16 mouse cellular contexts compared by ENCODE assay signal in the genomic region with DNA sequence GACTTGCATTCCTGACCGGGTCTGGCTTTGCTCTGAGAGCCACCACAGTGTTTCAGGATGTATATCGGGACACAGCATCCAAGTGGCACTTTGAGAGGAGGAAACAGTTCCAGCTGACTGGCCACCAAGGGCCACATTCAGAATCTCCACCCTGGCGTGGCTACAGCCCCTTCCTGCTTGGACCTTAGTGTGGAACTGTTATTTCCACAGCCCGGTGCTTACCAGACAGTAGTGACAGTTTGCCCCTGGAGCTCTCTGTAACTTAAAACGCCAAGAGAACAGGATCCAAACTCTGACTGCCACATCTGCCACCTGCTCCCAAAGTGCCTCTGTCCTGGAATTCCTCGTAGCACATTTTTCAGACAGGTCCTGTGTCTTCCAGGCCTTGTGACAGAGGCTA. TPM values are rescaled to one million over a fixed set of nuclear protein-coding genes. Genes with fewer than 3 reads are reported as not detected.
DNase-seq lines count a peak whose midpoint lies in the region; ATAC-seq and TF ChIP-seq lines count a peak whose summit lies in the region.
"Had no signal": no experiment of that assay in that cellular context is flagged by ENCODE, and none has a peak within 500 bp of the region (broad histone marks: within the 10 kb centered on the region; RNA-seq: fewer than 3 reads in every experiment).

No protein-coding gene starts in this region.

- no peaks in the 10 kb centered on the region for H3K27me3 ChIP-seq in heart, adult 2 months (ENCODE audit: control insufficient read depth, insufficient read depth, low read length)
- H3K27me3 ChIP-seq in intestine, embryonic 16.5 days (replicated peaks; ENCODE audit: control insufficient read depth, insufficient read depth, low read length) = no peaks in the 10 kb centered on the region
- H3K27me3 ChIP-seq in intestine, postnatal 0 days (replicated peaks; ENCODE audit: control insufficient read depth, insufficient read depth, low read length) = no peaks in the 10 kb centered on the region
- H3K27me3 ChIP-seq in liver, adult 2 months (ENCODE audit: control insufficient read depth, insufficient read depth, low read length) = no peaks in the 10 kb centered on the region
- no peaks in the 10 kb centered on the region for H3K27me3 ChIP-seq in liver, postnatal 0 days (ENCODE audit: insufficient read depth, low read length)
- H3K27me3 ChIP-seq in stomach, embryonic 16.5 days (ENCODE audit: control insufficient read depth, insufficient read depth, low read length) = no peaks in the 10 kb centered on the region
- H3K27me3 ChIP-seq: liver, embryonic 13.5 days had no signal

- no peaks in the 10 kb centered on the region for H3K79me2 ChIP-seq in heart, adult 2 months (replicated peaks; ENCODE audit: control insufficient read depth, insufficient read depth, low read length)
- H3K79me2 ChIP-seq in liver, adult 2 months (ENCODE audit: control insufficient read depth, insufficient read depth, low read length) = no peaks in the 10 kb centered on the region

- H3K36me3 ChIP-seq in heart, adult 2 months (ENCODE audit: control insufficient read depth, insufficient read depth, low read length) = peaks cover 9% of the 10 kb centered on the region
- H3K36me3 ChIP-seq in intestine, embryonic 16.5 days (ENCODE audit: control insufficient read depth, insufficient read depth, low read length) = no peaks in the 10 kb centered on the region
- H3K36me3 ChIP-seq in intestine, postnatal 0 days (ENCODE audit: control insufficient read depth, insufficient read depth) = 0 out of 2 replicates have a peak, but pooled peaks cover 4% of the 10 kb centered on the region
- no peaks in the 10 kb centered on the region for H3K36me3 ChIP-seq in liver, adult 2 months (ENCODE audit: control insufficient read depth, insufficient read depth, low read length)
- no peaks in the 10 kb centered on the region for H3K36me3 ChIP-seq in liver, postnatal 0 days (replicated peaks; ENCODE audit: insufficient read depth, low read length)
- no peaks in the 10 kb centered on the region for H3K36me3 ChIP-seq in stomach, embryonic 16.5 days (ENCODE audit: control insufficient read depth, insufficient read depth, low read length)
- H3K36me3 ChIP-seq: liver, embryonic 13.5 days had no signal

- H3K4me2 ChIP-seq in intestine, embryonic 16.5 days (ENCODE audit: low read depth, low read length) = no peak overlapping the region
- no peak overlapping the region for H3K4me2 ChIP-seq in intestine, postnatal 0 days (replicated peaks; ENCODE audit: low read depth)
- no peak overlapping the region for H3K4me2 ChIP-seq in liver, postnatal 0 days (ENCODE audit: low read depth, low read length)
- H3K4me2 ChIP-seq in stomach, embryonic 16.5 days (ENCODE audit: low read depth, low read length) = no peak overlapping the region
- H3K4me2 ChIP-seq: liver, embryonic 13.5 days had no signal

- TF ChIP-seq CTCF in heart, adult 2 months (IDR thresholded peaks at IDR 0.05) = no peak
- TF ChIP-seq CTCF in intestine, postnatal 0 days (IDR thresholded peaks at IDR 0.05; ENCODE audit: low read depth) = no peak
- no peak for TF ChIP-seq CTCF in liver, adult 2 months (IDR thresholded peaks at IDR 0.05; ENCODE audit: low read depth, low read length)
- TF ChIP-seq CTCF in liver, postnatal 0 days (IDR thresholded peaks at IDR 0.05; ENCODE audit: low read depth) = no peak

- DNase-seq in heart, adult 2 months = peak in 1 of 2 experiments; percentile 23
- no peak for DNase-seq in heart, postnatal 25 days (ENCODE audit: low spot score)
- no peak for DNase-seq in liver, adult 2 months (ENCODE audit: extremely low read depth, low read depth, low spot score)
- DNase-seq in liver, postnatal 0 days = no peak
- no peak for DNase-seq in c-Kit-positive CD71-positive TER-119-positive erythroid progenitor cells, embryonic 14.5 days (ENCODE audit: low spot score)
- DNase-seq: adrenal gland, adult 8-10 months; cerebellum, adult 18-20 months; cerebellum, postnatal 36 days; gastrocnemius, postnatal 10 days; liver, embryonic 13.5 days; midbrain, embryonic 14.5 days; thymus, postnatal 4 days had no signal

- H3K27ac ChIP-seq in heart, adult 2 months = peak overlapping the region; percentile 64
- 0 out of 2 replicates have a peak overlapping the region, but pooled peaks have one; percentile 2 for H3K27ac ChIP-seq in intestine, embryonic 16.5 days (ENCODE audit: low read length)
- H3K27ac ChIP-seq in intestine, postnatal 0 days (ENCODE audit: low read depth, low read length) = no peak overlapping the region
- peak overlapping the region; percentile 47 for H3K27ac ChIP-seq in liver, adult 2 months (replicated peaks; ENCODE audit: insufficient read depth, low read depth, low read length)
- no peak overlapping the region for H3K27ac ChIP-seq in liver, postnatal 0 days (ENCODE audit: low read depth)
- H3K27ac ChIP-seq in stomach, embryonic 16.5 days (ENCODE audit: low read length) = peak overlapping the region; percentile 60; the same call in 1 of the 2 replicates
- H3K27ac ChIP-seq: liver, embryonic 13.5 days had no signal

- TF ChIP-seq EP300 in heart, adult 2 months (IDR thresholded peaks at IDR 0.05; ENCODE audit: insufficient read depth, low read depth, low read length) = no peak
- no peak for TF ChIP-seq EP300 in liver, postnatal 0 days (IDR thresholded peaks at IDR 0.05; ENCODE audit: low read depth)

- ATAC-seq in intestine, embryonic 16.5 days = no peak
- ATAC-seq in intestine, postnatal 0 days = no peak
- no peak for ATAC-seq in liver, postnatal 0 days
- no peak for ATAC-seq in stomach, embryonic 16.5 days (ENCODE audit: insufficient read depth, low FRiP score)
- ATAC-seq: forebrain, embryonic 16.5 days had no signal

- no peak overlapping the region for H3K9ac ChIP-seq in heart, adult 2 months (ENCODE audit: low read depth, low read length)
- no peak overlapping the region for H3K9ac ChIP-seq in intestine, embryonic 16.5 days (ENCODE audit: low read depth, low read length)
- H3K9ac ChIP-seq in intestine, postnatal 0 days (ENCODE audit: low read depth, low read length) = no peak overlapping the region
- no peak overlapping the region for H3K9ac ChIP-seq in liver, adult 2 months (ENCODE audit: low read depth, low read length)
- no peak overlapping the region for H3K9ac ChIP-seq in liver, postnatal 0 days (replicated peaks)
- no peak overlapping the region for H3K9ac ChIP-seq in stomach, embryonic 16.5 days (ENCODE audit: low read length)
- H3K9ac ChIP-seq: liver, embryonic 13.5 days had no signal

- WGBS in heart, adult 2 months = 49% methylated on average over 6 of the region's 6 CpGs
- 58% methylated on average over 6 of the region's 6 CpGs for WGBS in intestine, embryonic 16.5 days
- 68% methylated on average over 6 of the region's 6 CpGs for WGBS in intestine, postnatal 0 days
- 73% methylated on average over 6 of the region's 6 CpGs for WGBS in liver, adult 2 months
- 54% methylated on average over 6 of the region's 6 CpGs for WGBS in liver, postnatal 0 days (ENCODE audit: insufficient replicate concordance)
- 72% methylated on average over 6 of the region's 6 CpGs for WGBS in stomach, embryonic 16.5 days

- peaks cover 30% of the 10 kb centered on the region for H3K4me1 ChIP-seq in heart, adult 2 months (ENCODE audit: control insufficient read depth, insufficient read depth, low read length)
- peaks cover 16% of the 10 kb centered on the region; the same call in 1 of the 2 replicates for H3K4me1 ChIP-seq in intestine, embryonic 16.5 days (ENCODE audit: control insufficient read depth, insufficient read depth, low read length)
- no peaks in the 10 kb centered on the region for H3K4me1 ChIP-seq in intestine, postnatal 0 days (replicated peaks; ENCODE audit: control insufficient read depth, insufficient read depth, low read length)
- H3K4me1 ChIP-seq in liver, adult 2 months (ENCODE audit: control insufficient read depth, insufficient read depth, low read length) = peaks cover 33% of the 10 kb centered on the region
- peaks cover 16% of the 10 kb centered on the region for H3K4me1 ChIP-seq in liver, postnatal 0 days (ENCODE audit: insufficient read depth)
- H3K4me1 ChIP-seq in stomach, embryonic 16.5 days (ENCODE audit: control insufficient read depth, insufficient read depth, low read length) = peaks cover 15% of the 10 kb centered on the region
- H3K4me1 ChIP-seq: liver, embryonic 13.5 days had no signal

- H3K9me3 ChIP-seq in intestine, embryonic 16.5 days (ENCODE audit: control insufficient read depth, low read length) = no peaks in the 10 kb centered on the region
- H3K9me3 ChIP-seq in intestine, postnatal 0 days (ENCODE audit: control insufficient read depth) = no peaks in the 10 kb centered on the region
- H3K9me3 ChIP-seq in liver, postnatal 0 days (ENCODE audit: low read length) = no peaks in the 10 kb centered on the region
- no peaks in the 10 kb centered on the region for H3K9me3 ChIP-seq in stomach, embryonic 16.5 days (replicated peaks; ENCODE audit: control insufficient read depth, low read length)
- H3K9me3 ChIP-seq: liver, embryonic 13.5 days had no signal

- intact Hi-C loops in heart, adult 2 months (cut with DNase I) = no loop called here
- intact Hi-C loops in heart, postnatal 25 days (cut with DNase I) = loop anchor here (2.0 kb wide), 1 partner anchor 22 kb away; no protein-coding TSS in a partner anchor

- no peak for TF ChIP-seq POLR2A in heart, adult 2 months (IDR thresholded peaks at IDR 0.05; ENCODE audit: insufficient read depth, low read depth, low read length)
- TF ChIP-seq POLR2A in liver, adult 2 months (IDR thresholded peaks at IDR 0.05; ENCODE audit: extremely low read depth, insufficient read depth, low read length) = no peak

- no peak overlapping the region for H3K4me3 ChIP-seq in heart, adult 2 months
- no peak overlapping the region for H3K4me3 ChIP-seq in intestine, embryonic 16.5 days (ENCODE audit: low read length)
- no peak overlapping the region for H3K4me3 ChIP-seq in intestine, postnatal 0 days (ENCODE audit: low read depth, low read length)
- no peak overlapping the region for H3K4me3 ChIP-seq in liver, adult 2 months (ENCODE audit: insufficient read depth, low read depth, low read length)
- H3K4me3 ChIP-seq in liver, postnatal 0 days (ENCODE audit: low read depth, low read length) = no peak overlapping the region
- H3K4me3 ChIP-seq in stomach, embryonic 16.5 days (replicated peaks; ENCODE audit: low read length) = no peak overlapping the region
- H3K4me3 ChIP-seq: liver, embryonic 13.5 days had no signal

RNA-seq across cellular contexts. Expression of a gene that starts 25.3 kb away (rescaled TPM):
- 10 to 100 TPM; 20.7 to 29.6 TPM for total RNA-seq in heart, adult 2 months (2021)
- polyA plus RNA-seq in heart, adult 2 months (2012; rRNA removed) = 15.6 and 24.2 TPM in 2 replicates
- total RNA-seq in heart, postnatal 25 days (2021) = 10 to 100 TPM; 27.6 to 33.6 TPM
- polyA plus RNA-seq in intestine, embryonic 16.5 days (2015; fragmentation: Nextera tagmentation; extraction: Ambion mirVana) = 23.0 and 23.7 TPM in 2 replicates
- polyA plus RNA-seq in intestine, postnatal 0 days (2015; fragmentation: Nextera tagmentation; extraction: Ambion mirVana) = 11.7 and 12.7 TPM in 2 replicates
- 8.3 and 11.4 TPM in 2 replicates for total RNA-seq in liver, adult 2 months (2014; rRNA removed)
- polyA plus RNA-seq in liver, adult 2 months (2012; rRNA removed) = 3.2 and 3.3 TPM in 2 replicates
- 0.86 and 0.96 TPM in 2 replicates for polyA plus RNA-seq in liver, postnatal 0 days (2015; fragmentation: Nextera tagmentation; extraction: Ambion mirVana)
- polyA plus RNA-seq in stomach, embryonic 16.5 days (2015; fragmentation: Nextera tagmentation; extraction: Ambion mirVana) = 26.7 and 29.9 TPM in 2 replicates

Comparison
In these comparisons a context has a peak if more than half of its experiments do, and no peak if none do; other contexts are left out.
1. H3K27ac ChIP-seq: peak in heart, adult 2 months (single experiment), intestine, embryonic 16.5 days (single experiment), liver, adult 2 months (single experiment) and stomach, embryonic 16.5 days (single experiment); none in intestine, postnatal 0 days (single experiment) and liver, postnatal 0 days (single experiment).